Mouse (Mus musculus) forebrain, postnatal 0 days (tissue): Measurements from ENCODE around the gene Ppcs. TPM values are rescaled to one million over a fixed set of nuclear protein-coding genes. Genes with fewer than 3 reads are reported as not detected.

ENCODE experiments used
- ATAC-seq: fragments of 200-750 bp; cut with Nextera tagmentation; 2 replicates; pipeline ENCODE4 v1.8.0; 2017; ENCODE audit warnings: mild to moderate bottlenecking, moderate library complexity
- DNase-seq: peaks from one replicate; pipeline ENCODE4 v3.0.0-alpha.2; 2015
- H3K27ac ChIP-seq: fragments of 300-500 bp; sonication (generic); 2 replicates; pipeline ENCODE4 v1.5.1; 2014; ENCODE audit warnings: low read depth, mild to moderate bottlenecking, antibody characterized with exemption, low read length, moderate library complexity, mixed read lengths
- H3K27me3 ChIP-seq: fragments of 300-500 bp; sonication (generic); 2 replicates; pipeline ENCODE4 v1.6.1; 2014; ENCODE audit warnings: mild to moderate bottlenecking, low read length, mixed read lengths; ENCODE audit not compliant: insufficient read depth
- H3K36me3 ChIP-seq: fragments of 300-500 bp; sonication (generic); 2 replicates; pipeline ENCODE4 v1.6.1; 2014; ENCODE audit warnings: mild to moderate bottlenecking, moderate library complexity; ENCODE audit not compliant: insufficient read depth
- H3K4me1 ChIP-seq: fragments of 300-500 bp; sonication (generic); 2 replicates; pipeline ENCODE4 v1.6.1; 2014; ENCODE audit warnings: antibody characterized with exemption; ENCODE audit not compliant: insufficient read depth
- H3K4me2 ChIP-seq: fragments of 300-500 bp; sonication (generic); 2 replicates; pipeline ENCODE4 v1.6.1; 2014; ENCODE audit warnings: low read depth, mild to moderate bottlenecking, moderate library complexity
- H3K4me3 ChIP-seq: fragments of 300-500 bp; sonication (generic); 2 replicates; pipeline ENCODE4 v1.5.1; 2014; ENCODE audit warnings: low read depth, low read length, mixed read lengths
- H3K9ac ChIP-seq: fragments of 300-500 bp; sonication (generic); 2 replicates; pipeline ENCODE4 v1.6.1; 2014; ENCODE audit warnings: mild to moderate bottlenecking
- H3K9me3 ChIP-seq: fragments of 300-500 bp; sonication (generic); 2 replicates; pipeline ENCODE4 v1.6.1; 2016; ENCODE audit warnings: low read length
- CTCF ChIP-seq: sonication (generic); IDR thresholded peaks from 2 replicates; pipeline ENCODE4 v1.5.1; 2016; ENCODE audit warnings: antibody characterized with exemption, control low read depth, low read depth
- WGBS: fragments of 180-500 bp; shearing (Covaris S2); extraction: QIAGEN DNeasy Blood & Tissue Kit; methylation state at CpG from one replicate; pipeline ENCODE4 v1.1.7; 2014; 5-methylcytosine and 5-hydroxymethylcytosine counted together
- polyA plus RNA-seq: library from polyadenylated mRNA; unstranded; fragments of >200 nt; fragmentation: Nextera tagmentation; extraction: Ambion mirVana; gene quantifications from 2 replicates; pipeline ENCODE4 v1.2.1, GENCODE M21; 2015
- total RNA-seq: library from RNA; depleted of rRNA; stranded (reverse); fragments of >200 nt; gene quantifications from 2 replicates; pipeline ENCODE4 v1.2.3, GENCODE M21; 2014; rRNA removed

Ppcs gene
- total and polyA plus RNA-seq, 2 experiments from 2014 or later, result 13.5 to 20.9 TPM

DNA sequence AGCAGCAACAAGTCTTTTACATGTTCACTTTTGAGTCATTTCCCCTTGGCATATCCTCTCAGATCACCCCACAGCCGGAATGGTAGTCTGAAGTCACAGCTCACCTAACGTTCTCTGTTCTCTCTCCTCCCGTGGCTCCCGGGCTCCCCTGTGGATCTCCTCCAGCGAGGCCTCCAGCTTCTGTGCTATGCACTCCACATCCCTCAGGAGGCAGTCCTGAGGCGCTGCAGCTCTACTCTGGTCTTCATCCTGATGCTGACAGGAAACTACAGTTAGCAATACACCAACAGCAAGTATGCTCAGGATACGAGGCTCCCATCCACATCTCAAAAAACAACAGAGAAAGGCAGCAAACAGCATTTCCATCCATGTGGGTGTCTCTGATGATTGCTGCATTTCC is 21.3 kb downstream of the Ppcs start:
- 68% methylated on average over 7 of the region's 7 CpGs for WGBS
- ATAC-seq (no peak), DNase-seq (no peak)
- 0 out of 2 replicates have a peak, but pooled peaks have one; percentile 16 for TF ChIP-seq CTCF
- Histone ChIP-seq H3K4me1 (no peaks in the 10 kb centered on the region), H3K9me3 (peaks cover 17% of the 10 kb centered on the region), H3K27me3 (no peaks in the 10 kb centered on the region), H3K4me3 (no peak overlapping the region), H3K9ac (no peak overlapping the region), H3K4me2 (no peak overlapping the region), H3K27ac (no peak overlapping the region), H3K36me3 (peaks cover 20% of the 10 kb centered on the region)

DNA sequence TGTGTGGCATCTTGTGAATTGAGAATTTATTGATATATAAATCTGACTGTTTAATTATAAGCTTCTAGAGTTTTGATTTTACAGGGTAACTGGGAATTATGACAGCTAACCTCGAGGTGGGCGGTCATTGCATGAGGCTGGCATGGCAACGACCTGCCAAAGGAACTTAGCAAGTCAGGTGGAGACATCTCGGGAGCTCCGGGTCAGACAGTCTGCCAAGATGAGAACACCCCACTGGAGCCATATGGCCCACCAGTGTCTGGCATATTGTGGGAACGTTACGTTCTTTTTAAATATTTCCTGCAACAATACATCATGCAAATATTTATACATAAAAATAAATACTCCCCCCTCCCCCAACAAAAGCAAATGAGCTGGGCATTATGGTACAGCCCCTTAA is 23.5 kb downstream of the Ppcs start:
- no peak overlapping the region for H3K9ac ChIP-seq
- peaks cover 17% of the 10 kb centered on the region for H3K9me3 ChIP-seq
- no peak overlapping the region for H3K4me3 ChIP-seq
- no peak for TF ChIP-seq CTCF
- no peak overlapping the region for H3K27ac ChIP-seq
- no peaks in the 10 kb centered on the region for H3K4me1 ChIP-seq
- 76% methylated on average over 7 of the region's 7 CpGs for WGBS
- no peak overlapping the region for H3K4me2 ChIP-seq
- no peaks in the 10 kb centered on the region for H3K27me3 ChIP-seq
- peaks cover 17% of the 10 kb centered on the region for H3K36me3 ChIP-seq
- no peak for ATAC-seq
- no peak for DNase-seq

DNA sequence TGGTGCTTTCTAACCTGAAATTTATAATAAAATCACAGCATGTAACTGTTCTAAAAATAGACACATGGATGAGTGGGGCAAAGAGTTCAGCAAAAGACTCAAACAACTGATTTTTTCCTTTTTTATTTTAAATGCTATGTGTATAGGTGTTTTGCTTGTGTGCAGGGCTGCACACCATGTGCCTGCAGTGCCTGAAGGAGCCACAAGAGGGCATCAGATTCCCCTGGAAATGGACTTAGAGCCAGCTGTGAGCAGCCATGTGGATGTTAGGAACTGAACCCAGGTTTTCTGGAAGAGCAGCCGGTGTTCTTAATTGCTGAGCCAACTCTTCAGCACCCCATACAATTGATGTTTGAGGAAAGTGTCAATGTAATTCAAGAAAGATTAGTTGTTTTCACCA is 31.9 kb downstream of the Ppcs start:
- Histone ChIP-seq H3K4me1 (no peaks in the 10 kb centered on the region), H3K4me3 (no peak overlapping the region), H3K4me2 (no peak overlapping the region), H3K9ac (no peak overlapping the region), H3K9me3 (no peaks in the 10 kb centered on the region), H3K27ac (no peak overlapping the region), H3K27me3 (no peaks in the 10 kb centered on the region), H3K36me3 (peaks cover 9% of the 10 kb centered on the region; the same call in 1 of the 2 replicates)
- peak; percentile 73 for TF ChIP-seq CTCF
- ATAC-seq (no peak), DNase-seq (peak; percentile 55)
- WGBS, result 75% methylated on average over 1 of the region's 1 CpGs

DNA sequence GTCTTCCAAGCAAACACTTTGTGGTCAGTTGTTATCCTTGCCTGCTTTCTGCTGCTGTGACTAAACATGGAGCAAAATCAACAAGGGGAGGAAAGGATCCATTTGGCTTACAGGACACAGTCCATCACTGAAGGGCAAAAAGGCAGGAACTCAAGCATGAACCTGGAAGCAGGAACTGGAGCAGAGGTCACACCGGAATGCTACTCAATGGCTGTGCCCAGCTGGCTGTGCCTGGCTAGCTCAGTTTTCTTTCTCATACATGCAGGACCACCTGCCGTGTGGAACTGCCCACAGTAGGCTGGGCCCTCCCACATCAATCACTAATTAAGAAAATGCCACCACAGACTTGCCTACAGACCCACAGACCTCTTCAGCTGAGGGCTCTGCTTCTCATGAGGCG is 33.0 kb downstream of the Ppcs start:
- H3K9ac ChIP-seq, result no peak overlapping the region
- no peaks in the 10 kb centered on the region for H3K27me3 ChIP-seq
- no peak for DNase-seq
- WGBS, result 49% methylated on average over 3 of the region's 3 CpGs
- no peak for TF ChIP-seq CTCF
- no peak overlapping the region for H3K4me2 ChIP-seq
- H3K4me1 ChIP-seq, result no peaks in the 10 kb centered on the region
- ATAC-seq, result no peak
- H3K9me3 ChIP-seq, result no peaks in the 10 kb centered on the region
- H3K27ac ChIP-seq, result no peak overlapping the region
- no peak overlapping the region for H3K4me3 ChIP-seq
- peaks cover 9% of the 10 kb centered on the region; the same call in 1 of the 2 replicates for H3K36me3 ChIP-seq

DNA sequence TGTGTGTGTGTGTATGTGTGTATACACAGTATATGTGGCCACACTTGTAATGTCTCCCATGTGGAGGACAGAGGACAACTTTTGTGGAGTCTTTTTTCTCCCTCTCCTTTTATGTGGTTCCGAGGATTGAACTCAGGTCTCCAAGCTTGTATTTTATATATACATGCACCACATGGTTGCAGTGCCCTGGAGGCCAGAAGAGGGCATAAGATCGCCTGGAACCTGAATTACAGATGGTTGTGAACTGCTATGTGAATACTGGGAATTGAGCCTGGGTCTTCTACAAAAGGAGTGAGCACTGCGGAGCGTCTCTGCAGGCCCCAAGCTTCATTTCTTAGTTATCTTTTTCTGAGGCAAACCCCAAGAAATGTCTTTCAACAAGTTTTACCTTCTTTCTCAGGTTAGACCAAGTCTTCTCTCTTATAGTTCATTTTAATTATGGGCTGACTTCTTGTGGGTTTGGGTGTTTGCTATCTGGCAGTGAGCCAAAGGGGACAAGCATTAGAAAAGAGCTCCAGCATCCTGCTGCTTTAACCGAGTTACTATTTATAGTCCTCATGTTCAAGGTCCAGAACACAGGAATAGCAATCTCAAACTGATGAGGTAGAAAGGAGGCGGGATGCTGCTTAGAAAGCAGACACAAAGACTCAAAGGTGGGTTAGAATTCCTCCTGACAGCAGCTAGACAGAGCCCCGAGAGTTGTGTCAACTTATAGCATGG is 40.6 kb downstream of the Ppcs start:
- Histone ChIP-seq H3K9me3 (no peaks in the 10 kb centered on the region), H3K9ac (no peak overlapping the region), H3K36me3 (no peaks in the 10 kb centered on the region), H3K4me2 (no peak overlapping the region), H3K4me1 (no peaks in the 10 kb centered on the region), H3K27ac (no peak overlapping the region), H3K27me3 (no peaks in the 10 kb centered on the region), H3K4me3 (no peak overlapping the region)
- ATAC-seq, result no peak
- TF ChIP-seq CTCF, result no peak
- WGBS, result 64% methylated on average over 7 of the region's 7 CpGs
- DNase-seq, result no peak

- H3K27me3 ChIP-seq, result no peaks in the 10 kb centered on the region
- 87% methylated on average over 6 of the region's 6 CpGs for WGBS
- H3K4me3 ChIP-seq, result no peak overlapping the region
- DNase-seq, result no peak
- H3K9me3 ChIP-seq, result no peaks in the 10 kb centered on the region
- no peak for TF ChIP-seq CTCF
- H3K27ac ChIP-seq, result no peak overlapping the region
- H3K4me1 ChIP-seq, result no peaks in the 10 kb centered on the region
- H3K4me2 ChIP-seq, result no peak overlapping the region
- no peak overlapping the region for H3K9ac ChIP-seq
- H3K36me3 ChIP-seq, result no peaks in the 10 kb centered on the region
- ATAC-seq, result no peak
These were observed 52.8 kb downstream of the Ppcs start for GRCm38 (mm10) chr4:119369460-119369859.

Other genes with a start within 250 kb of the Ppcs start
- gene Zfp691, start 248.2 kb downstream of the Ppcs start, total RNA-seq, result 6.5 and 7.2 TPM in 2 replicates
- gene Zfp691, start 248.2 kb downstream of the Ppcs start, polyA plus RNA-seq, result 1.2 and 2.2 TPM in 2 replicates
- 0.15 and 0.33 TPM in 2 replicates for gene Ermap, start 232.4 kb downstream of the Ppcs start, total RNA-seq
- 0.24 and 0.36 TPM in 2 replicates for gene Ermap, start 232.4 kb downstream of the Ppcs start, polyA plus RNA-seq
- 124 and 139 TPM in 2 replicates for gene Svbp, start 227.1 kb downstream of the Ppcs start, total RNA-seq
- gene Svbp, start 227.1 kb downstream of the Ppcs start, polyA plus RNA-seq, result 227 and 298 TPM in 2 replicates
- 0.15 TPM in 1 of 2 replicates, not detected in the other for gene Tmem269, start 204.2 kb downstream of the Ppcs start, total RNA-seq
- gene Tmem269, start 204.2 kb downstream of the Ppcs start, polyA plus RNA-seq, result 0.62 and 0.65 TPM in 2 replicates
- 17.6 and 23.2 TPM in 2 replicates for gene AU022252, start 189.7 kb downstream of the Ppcs start, total RNA-seq
- gene AU022252, start 189.7 kb downstream of the Ppcs start, polyA plus RNA-seq, result 22.7 and 23.4 TPM in 2 replicates
- 12.8 and 13.8 TPM in 2 replicates for gene P3h1, start 189.5 kb downstream of the Ppcs start, total RNA-seq
- 8.7 and 8.9 TPM in 2 replicates for gene P3h1, start 189.5 kb downstream of the Ppcs start, polyA plus RNA-seq
- 0.86 and 0.92 TPM in 2 replicates for gene Cldn19, start 167.0 kb downstream of the Ppcs start, total RNA-seq
- gene Cldn19, start 167.0 kb downstream of the Ppcs start, polyA plus RNA-seq, result 0.59 and 1.7 TPM in 2 replicates
- 829 and 985 TPM in 2 replicates for gene Ybx1, start 127.8 kb downstream of the Ppcs start, total RNA-seq
- gene Ybx1, start 127.8 kb downstream of the Ppcs start, polyA plus RNA-seq, result 1,107 and 1,112 TPM in 2 replicates
- gene Ppih, start 101.9 kb downstream of the Ppcs start, total RNA-seq, result 41.7 and 41.9 TPM in 2 replicates
- gene Ppih, start 101.9 kb downstream of the Ppcs start, polyA plus RNA-seq, result 60.0 and 71.0 TPM in 2 replicates
- gene Ccdc30, start 6.9 kb downstream of the Ppcs start, total RNA-seq, result 15.1 and 16.7 TPM in 2 replicates
- 19.2 and 23.0 TPM in 2 replicates for gene Ccdc30, start 6.9 kb downstream of the Ppcs start, polyA plus RNA-seq
- gene Zmynd12, start 394 bp upstream of the Ppcs start, total RNA-seq, result 0.33 and 0.77 TPM in 2 replicates
- gene Zmynd12, start 394 bp upstream of the Ppcs start, polyA plus RNA-seq, result 0.82 and 1.1 TPM in 2 replicates
- gene Rimkla, start 70.2 kb upstream of the Ppcs start, total RNA-seq, result 22.8 and 28.4 TPM in 2 replicates
- gene Rimkla, start 70.2 kb upstream of the Ppcs start, polyA plus RNA-seq, result 16.6 and 21.6 TPM in 2 replicates
- gene Foxj3, start 114.6 kb upstream of the Ppcs start, total RNA-seq, result 38.4 and 52.7 TPM in 2 replicates
- gene Foxj3, start 114.6 kb upstream of the Ppcs start, polyA plus RNA-seq, result 17.4 and 25.2 TPM in 2 replicates
- gene Frg2f1, start 117.1 kb upstream of the Ppcs start, total RNA-seq, result 14.2 and 36.5 TPM in 2 replicates
- 9.0 and 11.3 TPM in 2 replicates for gene Frg2f1, start 117.1 kb upstream of the Ppcs start, polyA plus RNA-seq
- not detected in 2 replicates for gene Guca2a, start 215.3 kb upstream of the Ppcs start, total RNA-seq
- gene Guca2a, start 215.3 kb upstream of the Ppcs start, polyA plus RNA-seq, result not detected in 2 replicates
- not detected in 2 replicates for gene Guca2b, start 236.5 kb upstream of the Ppcs start, total RNA-seq
- not detected in 2 replicates for gene Guca2b, start 236.5 kb upstream of the Ppcs start, polyA plus RNA-seq